Mouse (Mus musculus) embryonic stem cell, embryonic (primary cell): Measurements from ENCODE around the gene Nsmf.

Experiments used
- CTCF ChIA-PET, 4 experiments: fragments of 300-600 bp in 2 of 4; fragments of 350-600 bp in 2 of 4; sonication (Branson Sonifier 250); formaldehyde crosslinking; loops; one replicate each; lab custom pipeline; 2022; ENCODE audit warnings: inconsistent platforms in 2 of 4; lab: Charles Lee
- POLR2A ChIA-PET, 4 experiments: fragments of 300-600 bp in 2 of 4; fragments of 350-600 bp in 2 of 4; sonication (Branson Sonifier 250); formaldehyde crosslinking; loops; one replicate each; lab custom pipeline; 2022; ENCODE audit warnings: antibody characterized with exemption in 4 of 4, inconsistent platforms in 1 of 4; lab: Charles Lee

The Nsmf gene

GRCm38 (mm10) chr2:25110505-25111183 lies 56.5 kb downstream of the Nsmf start:
- POLR2A ChIA-PET: interaction anchor here in 2 of 4 experiments (1.0 to 2.8 kb wide), 4 partner anchors 13 to 81 kb away, joined by 3 to 9 read pairs (median 4); partner anchors contain the start of genes Noxa1 (in 1 of the 2) and Nrarp (in 1 of the 2)
- CTCF ChIA-PET: interaction anchor here in 2 of 4 experiments (0.6 to 0.8 kb wide), 2 partner anchors 13 to 17 kb away, joined by 3 read pairs; no protein-coding TSS in a partner anchor

- CTCF ChIA-PET: interaction anchor here in 1 of 4 experiments (0.6 kb wide), 1 partner anchor 16 kb away, joined by 3 read pairs; no protein-coding TSS in a partner anchor
- POLR2A ChIA-PET: interaction anchor here in 2 of 4 experiments (1.0 to 2.8 kb wide), 3 partner anchors 12 to 69 kb away, joined by 4 to 9 read pairs (median 4); partner anchors contain the start of genes Noxa1 (in 1 of the 2) and Nrarp (in 1 of the 2)
Observed at GRCm38 (mm10) chr2:25111184-25111791, 57.1 kb downstream of the Nsmf start.
